Mouse (Mus musculus): ENCODE results near the gene Ttyh1. TPM values are rescaled to one million over a fixed set of nuclear protein-coding genes. Genes with fewer than 3 reads are reported as not detected.

Gene Ttyh1
- total and polyA plus RNA-seq, 3 experiments = 0.08 to 0.17 TPM; not detected in 1

DNA sequence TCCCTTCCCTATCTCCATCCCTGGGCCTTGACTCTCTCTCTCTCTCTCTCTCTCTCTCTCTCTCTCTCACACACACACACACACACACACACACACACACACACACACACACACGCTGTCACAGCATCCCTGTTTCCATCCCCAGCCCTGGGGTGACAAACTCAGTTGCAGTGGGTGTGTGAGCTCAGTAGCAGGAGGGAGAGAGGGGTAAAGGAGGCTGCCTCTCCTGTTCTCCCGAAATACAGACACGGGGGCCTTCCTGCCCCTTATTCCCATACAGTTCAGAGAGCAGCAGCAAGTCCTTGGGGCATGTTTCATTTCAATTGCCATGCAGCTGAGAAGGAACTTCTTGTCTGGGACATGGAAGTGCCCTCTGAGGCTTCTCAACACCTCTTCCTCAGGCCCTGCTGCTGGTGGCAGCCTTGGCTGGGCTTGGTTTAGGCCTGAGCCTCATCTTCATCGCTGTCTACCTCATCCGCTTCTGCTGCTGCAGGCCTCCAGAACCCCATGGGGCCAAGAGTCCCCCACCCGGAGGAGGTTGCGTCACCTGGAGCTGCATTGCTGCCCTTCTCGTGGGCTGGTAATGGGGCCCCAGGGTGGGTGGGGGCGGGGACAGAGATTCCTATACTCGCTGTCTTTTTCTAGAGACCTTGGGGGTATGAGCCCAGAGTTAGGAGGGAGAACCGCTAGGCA is 3.0 kb downstream of the Ttyh1 start:
- in situ Hi-C loops (cut with MboI; ENCODE audit: low pct_ligation_motif_present, low pct_unique_long_range_greater_than_20kb, low sequenced_read_pairs) = loop anchor here (10.0 kb wide), 2 partner anchors 303 to 393 kb away; partner anchors contain the start of gene Tnnt1
- Histone ChIP-seq H3K79me2 (replicated peaks; ENCODE audit: control insufficient read depth, extremely low read depth, insufficient read depth, poor library complexity, severe bottlenecking) (no peaks in the 10 kb centered on the region), H3K9ac (ENCODE audit: insufficient read depth, low read depth) (no peak overlapping the region), H3K9me3 (replicated peaks; ENCODE audit: low read length) (no peaks in the 10 kb centered on the region), H3K4me1 (ENCODE audit: control insufficient read depth in 1 of 2, insufficient read depth in 2 of 2) (peaks cover 0 to 5% of the 10 kb centered on the region in 2 experiments; a peak in 1 of 4 replicates), H3K4me2 (ENCODE audit: insufficient read depth, low read depth, poor library complexity, severe bottlenecking) (no peak overlapping the region), H3K4me3 (replicated peaks in 1 of 3; ENCODE audit: low read depth in 2 of 3, low read length in 2 of 3, poor library complexity in 1 of 3) (no peak overlapping the region), H3K27ac (ENCODE audit: insufficient read depth, low read depth) (no peak overlapping the region), H3K27me3 (replicated peaks) (no peaks in the 10 kb centered on the region), H3K36me3 (replicated peaks in 1 of 2; ENCODE audit: control insufficient read depth in 1 of 2, insufficient read depth in 1 of 2, low read length in 1 of 2) (peaks cover 0 to 5% of the 10 kb centered on the region in 2 experiments)
- dilution Hi-C loops (cut with MboI; ENCODE audit: extremely low pct_ligation_motif_present, extremely low pct_unique_long_range_greater_than_20kb, low sequenced_read_pairs) = no loop called here
- TF ChIP-seq MAZ (IDR thresholded peaks at IDR 0.05; ENCODE audit: low read depth, low read length) = no peak
- TF ChIP-seq HCFC1 (IDR thresholded peaks at IDR 0.05; ENCODE audit: low read depth, low read length) = no peak
- DNase-seq (ENCODE audit: extremely low read depth) = no peak

DNA sequence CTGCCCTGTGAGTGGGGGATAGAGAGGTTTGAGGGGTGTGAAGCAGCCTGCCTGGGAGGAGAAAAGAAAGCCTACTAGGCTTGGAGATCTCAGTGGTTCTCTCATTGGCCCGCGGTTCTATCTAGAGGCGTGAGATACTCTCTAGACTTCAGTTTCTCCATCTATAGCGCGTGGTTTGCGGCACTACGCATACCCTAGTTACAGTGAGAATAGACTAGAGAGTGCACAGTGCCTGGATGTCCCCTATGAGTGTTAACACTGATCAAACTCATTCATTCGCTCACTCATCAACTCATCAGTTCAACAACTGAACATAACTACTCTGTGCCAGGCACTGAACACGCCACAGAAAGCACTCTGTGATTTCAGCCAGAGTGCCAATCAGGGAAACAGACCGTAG is 3.6 kb downstream of the Ttyh1 start:
- DNase-seq (ENCODE audit: extremely low read depth) = no peak
- no peak overlapping the region for H3K4me2 ChIP-seq (ENCODE audit: insufficient read depth, low read depth, poor library complexity, severe bottlenecking)
- TF ChIP-seq ETS1 (conservative IDR thresholded peaks at IDR 0.05; ENCODE audit: low read depth, low read length) = no peak
- TF ChIP-seq ELF1 (IDR thresholded peaks at IDR 0.05; ENCODE audit: low read depth, low read length) = no peak
- TF ChIP-seq JUN (IDR thresholded peaks at IDR 0.05; ENCODE audit: insufficient read depth, low read depth, low read length) = no peak
- no peak for TF ChIP-seq UBTF (IDR thresholded peaks at IDR 0.05; ENCODE audit: low read depth, low read length)
- no peak for TF ChIP-seq ZMIZ1 (IDR thresholded peaks at IDR 0.05; ENCODE audit: low read depth, low read length)
- no peak for TF ChIP-seq RAD21 (IDR thresholded peaks at IDR 0.05; ENCODE audit: low read depth, low read length)
- TF ChIP-seq TBP (conservative IDR thresholded peaks at IDR 0.05; ENCODE audit: low read depth, low read length) = no peak
- H3K4me1 ChIP-seq (ENCODE audit: control insufficient read depth in 1 of 2, insufficient read depth in 2 of 2) = peaks cover 0 to 5% of the 10 kb centered on the region in 2 experiments; a peak in 1 of 4 replicates
- no peaks in the 10 kb centered on the region for H3K79me2 ChIP-seq (replicated peaks; ENCODE audit: control insufficient read depth, extremely low read depth, insufficient read depth, poor library complexity, severe bottlenecking)
- no peaks in the 10 kb centered on the region for H3K9me3 ChIP-seq (replicated peaks; ENCODE audit: low read length)
- in situ Hi-C loops (cut with MboI; ENCODE audit: low pct_ligation_motif_present, low pct_unique_long_range_greater_than_20kb, low sequenced_read_pairs) = loop anchor here (10.0 kb wide), 2 partner anchors 302 to 392 kb away; partner anchors contain the start of gene Tnnt1
- H3K4me3 ChIP-seq (replicated peaks in 1 of 3; ENCODE audit: low read depth in 2 of 3, low read length in 2 of 3, poor library complexity in 1 of 3) = no peak overlapping the region
- dilution Hi-C loops (cut with MboI; ENCODE audit: extremely low pct_ligation_motif_present, extremely low pct_unique_long_range_greater_than_20kb, low sequenced_read_pairs) = no loop called here
- peaks cover 0 to 10% of the 10 kb centered on the region in 2 experiments for H3K36me3 ChIP-seq (replicated peaks in 1 of 2; ENCODE audit: control insufficient read depth in 1 of 2, insufficient read depth in 1 of 2, low read length in 1 of 2)
- no peak overlapping the region for H3K27ac ChIP-seq (ENCODE audit: insufficient read depth, low read depth)
- H3K9ac ChIP-seq (ENCODE audit: insufficient read depth, low read depth) = no peak overlapping the region
- H3K27me3 ChIP-seq (replicated peaks) = no peaks in the 10 kb centered on the region

DNA sequence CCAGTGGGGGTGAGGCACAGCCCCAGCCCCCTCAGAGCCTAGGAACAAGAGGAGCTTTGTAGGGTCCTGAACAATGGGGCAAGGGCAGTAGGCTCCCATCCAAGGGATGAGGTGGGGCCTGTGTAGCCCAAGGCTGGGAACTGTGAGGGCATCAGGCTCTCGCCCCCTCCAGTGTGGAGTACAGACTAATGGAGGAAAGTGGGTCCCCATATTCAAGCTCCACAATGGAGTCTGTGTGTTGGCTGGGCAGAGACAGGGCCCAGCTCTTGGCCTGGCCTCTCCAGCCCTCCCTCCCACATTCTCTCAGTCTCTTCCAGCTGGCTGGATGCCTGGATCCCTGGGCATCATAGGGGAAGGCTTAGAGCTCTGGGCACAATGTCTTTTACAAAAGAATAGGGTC is 4.5 kb downstream of the Ttyh1 start:
- TF ChIP-seq SMC3 (IDR thresholded peaks at IDR 0.05; ENCODE audit: low read depth, low read length) = no peak
- TF ChIP-seq KAT2A (IDR thresholded peaks at IDR 0.05; ENCODE audit: insufficient replicate concordance, low read length) = no peak
- no peak for TF ChIP-seq MAZ (IDR thresholded peaks at IDR 0.05; ENCODE audit: low read depth, low read length)
- no peak for TF ChIP-seq PAX5 (IDR thresholded peaks at IDR 0.05; ENCODE audit: low read length)
- no peak for TF ChIP-seq ELF1 (IDR thresholded peaks at IDR 0.05; ENCODE audit: low read depth, low read length)
- no peak for TF ChIP-seq NELFE (IDR thresholded peaks at IDR 0.05; ENCODE audit: low read depth, low read length)
- TF ChIP-seq ZKSCAN1 (IDR thresholded peaks at IDR 0.05; ENCODE audit: borderline replicate concordance, low read depth, low read length) = no peak
- TF ChIP-seq CHD2 (IDR thresholded peaks at IDR 0.05; ENCODE audit: low read length) = no peak
- TF ChIP-seq EP300 (IDR thresholded peaks at IDR 0.05; ENCODE audit: low read length) = no peak
- no peak for TF ChIP-seq NRF1 (IDR thresholded peaks at IDR 0.05; ENCODE audit: low read depth, low read length)
- no peak for TF ChIP-seq MAFK (IDR thresholded peaks at IDR 0.05; ENCODE audit: insufficient replicate concordance, low read length)
- no peak for TF ChIP-seq E2F4 (IDR thresholded peaks at IDR 0.05; ENCODE audit: insufficient replicate concordance, low read depth, low read length)
- no peak for TF ChIP-seq BHLHE40 (IDR thresholded peaks at IDR 0.05; ENCODE audit: low read depth, low read length)
- Histone ChIP-seq H3K4me2 (ENCODE audit: insufficient read depth, low read depth, poor library complexity, severe bottlenecking) (no peak overlapping the region), H3K36me3 (replicated peaks in 1 of 2; ENCODE audit: control insufficient read depth in 1 of 2, insufficient read depth in 1 of 2, low read length in 1 of 2) (peaks cover 0 to 14% of the 10 kb centered on the region in 2 experiments), H3K79me2 (replicated peaks; ENCODE audit: control insufficient read depth, extremely low read depth, insufficient read depth, poor library complexity, severe bottlenecking) (no peaks in the 10 kb centered on the region), H3K9me3 (replicated peaks; ENCODE audit: low read length) (no peaks in the 10 kb centered on the region), H3K9ac (ENCODE audit: insufficient read depth, low read depth) (no peak overlapping the region), H3K4me1 (ENCODE audit: control insufficient read depth in 1 of 2, insufficient read depth in 2 of 2) (peaks cover 0 to 5% of the 10 kb centered on the region in 2 experiments; a peak in 1 of 4 replicates), H3K27ac (ENCODE audit: insufficient read depth, low read depth) (no peak overlapping the region), H3K27me3 (replicated peaks) (no peaks in the 10 kb centered on the region), H3K4me3 (replicated peaks in 1 of 3; ENCODE audit: low read depth in 2 of 3, low read length in 2 of 3, poor library complexity in 1 of 3) (no peak overlapping the region)
- dilution Hi-C loops (cut with MboI; ENCODE audit: extremely low pct_ligation_motif_present, extremely low pct_unique_long_range_greater_than_20kb, low sequenced_read_pairs) = no loop called here
- DNase-seq (ENCODE audit: extremely low read depth) = no peak
- in situ Hi-C loops (cut with MboI; ENCODE audit: low pct_ligation_motif_present, low pct_unique_long_range_greater_than_20kb, low sequenced_read_pairs) = loop anchor here (10.0 kb wide), 2 partner anchors 301 to 391 kb away; partner anchors contain the start of gene Tnnt1
